ENCODE assay signal across 23 mouse cellular contexts in the genomic region with DNA sequence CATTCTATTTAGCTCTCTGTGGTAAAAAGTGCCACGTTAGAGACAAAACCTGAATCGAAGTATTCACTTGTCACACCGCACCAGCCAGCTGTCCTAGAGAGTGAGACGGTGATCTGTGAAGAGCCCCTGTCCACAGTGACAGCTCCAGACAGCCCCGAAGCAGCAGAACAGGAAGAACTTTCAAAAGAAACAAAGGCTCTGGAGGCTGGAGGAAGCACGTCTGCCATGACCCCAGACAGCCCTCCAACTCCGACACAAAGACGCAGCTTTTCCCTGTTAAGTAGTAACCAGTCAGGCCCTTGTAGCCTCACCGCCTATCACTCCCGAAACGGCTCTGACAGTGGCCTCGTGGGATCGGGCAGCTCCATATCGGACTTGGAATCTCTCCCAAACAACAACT. TPM values are rescaled to one million over a fixed set of nuclear protein-coding genes. Genes with fewer than 3 reads are reported as not detected.
A peak's percentile ranks its signal among the peaks of the same experiment; 100 is the strongest.
DNase-seq lines count a peak whose midpoint lies in the region; ATAC-seq and TF ChIP-seq lines count a peak whose summit lies in the region.
"Had no signal": no experiment of that assay in that cellular context is flagged by ENCODE, and none has a peak within 500 bp of the region (broad histone marks: within the 10 kb centered on the region; RNA-seq: fewer than 3 reads in every experiment).

No protein-coding gene starts in this region.

- DNase-seq in forebrain, postnatal 0 days: no peak
- DNase-seq in forebrain, embryonic 14.5 days (ENCODE audit: low spot score): no peak
- DNase-seq in liver, embryonic 13.5 days: no peak
- no peak for DNase-seq in liver, embryonic 11.5 days (ENCODE audit: low spot score)
- peak; percentile 32 for DNase-seq in embryo, embryonic 10.5 days (ENCODE audit: low spot score)
- no peak for DNase-seq in spleen, postnatal 10 days (ENCODE audit: low spot score in 2 of 2)
- DNase-seq: cerebellum, postnatal 14 days; heart, postnatal 10 days; kidney, adult 9 months; kidney, postnatal 36 days; layer of hippocampus, adult 9-11 months; right cerebral cortex, postnatal 14 days; thymus, postnatal 25 days had no signal

- H3K4me1 ChIP-seq in forebrain, postnatal 0 days (ENCODE audit: insufficient read depth): no peaks in the 10 kb centered on the region
- H3K4me1 ChIP-seq in forebrain, embryonic 14.5 days (ENCODE audit: control insufficient read depth, insufficient read depth, low read length): no peaks in the 10 kb centered on the region
- H3K4me1 ChIP-seq in liver, embryonic 13.5 days (replicated peaks): peaks cover 11% of the 10 kb centered on the region; the same call in 1 of the 2 replicates
- H3K4me1 ChIP-seq in liver, embryonic 11.5 days (replicated peaks; ENCODE audit: control insufficient read depth, insufficient read depth, low read length): no peaks in the 10 kb centered on the region
- 0 out of 2 replicates have a peak, but pooled peaks cover 2% of the 10 kb centered on the region for H3K4me1 ChIP-seq in midbrain, embryonic 13.5 days (replicated peaks)

- H3K4me3 ChIP-seq in forebrain, postnatal 0 days (ENCODE audit: low read depth, low read length): no peak overlapping the region
- H3K4me3 ChIP-seq in forebrain, embryonic 14.5 days (ENCODE audit: low read depth, low read length): no peak overlapping the region
- H3K4me3 ChIP-seq in liver, embryonic 13.5 days (replicated peaks): no peak overlapping the region
- H3K4me3 ChIP-seq in liver, embryonic 11.5 days (ENCODE audit: low read depth, low read length): no peak overlapping the region
- H3K4me3 ChIP-seq in midbrain, embryonic 13.5 days (replicated peaks): no peak overlapping the region

- H3K9me3 ChIP-seq in forebrain, postnatal 0 days (ENCODE audit: low read length): no peaks in the 10 kb centered on the region
- no peaks in the 10 kb centered on the region for H3K9me3 ChIP-seq in forebrain, embryonic 14.5 days (replicated peaks; ENCODE audit: control insufficient read depth, low read length)
- no peaks in the 10 kb centered on the region for H3K9me3 ChIP-seq in liver, embryonic 13.5 days (replicated peaks)
- H3K9me3 ChIP-seq in liver, embryonic 11.5 days (ENCODE audit: control insufficient read depth, low read length): no peaks in the 10 kb centered on the region
- no peaks in the 10 kb centered on the region for H3K9me3 ChIP-seq in midbrain, embryonic 13.5 days

- H3K36me3 ChIP-seq in forebrain, postnatal 0 days (ENCODE audit: insufficient read depth): no peaks in the 10 kb centered on the region
- peaks cover 13% of the 10 kb centered on the region; the same call in 1 of the 2 replicates for H3K36me3 ChIP-seq in forebrain, embryonic 14.5 days (ENCODE audit: control insufficient read depth, insufficient read depth, low read length)
- H3K36me3 ChIP-seq in liver, embryonic 13.5 days: peaks cover 55% of the 10 kb centered on the region
- peaks cover 21% of the 10 kb centered on the region for H3K36me3 ChIP-seq in liver, embryonic 11.5 days (ENCODE audit: control insufficient read depth, insufficient read depth, low read length)
- peaks cover 20% of the 10 kb centered on the region for H3K36me3 ChIP-seq in midbrain, embryonic 13.5 days

- H3K27ac ChIP-seq in forebrain, postnatal 0 days (ENCODE audit: low read depth, low read length): no peak overlapping the region
- H3K27ac ChIP-seq in forebrain, embryonic 14.5 days (ENCODE audit: low read depth, low read length): no peak overlapping the region
- H3K27ac ChIP-seq in liver, embryonic 13.5 days: no peak overlapping the region
- H3K27ac ChIP-seq in liver, embryonic 11.5 days (ENCODE audit: low read depth, low read length): no peak overlapping the region
- H3K27ac ChIP-seq in midbrain, embryonic 13.5 days: no peak overlapping the region
- H3K27ac ChIP-seq: liver, embryonic 14.5 days had no signal

- no peaks in the 10 kb centered on the region for H3K27me3 ChIP-seq in forebrain, postnatal 0 days (ENCODE audit: insufficient read depth, low read length)
- no peaks in the 10 kb centered on the region for H3K27me3 ChIP-seq in forebrain, embryonic 14.5 days (replicated peaks; ENCODE audit: control insufficient read depth, insufficient read depth, low read length)
- no peaks in the 10 kb centered on the region for H3K27me3 ChIP-seq in liver, embryonic 13.5 days
- no peaks in the 10 kb centered on the region for H3K27me3 ChIP-seq in liver, embryonic 11.5 days (replicated peaks; ENCODE audit: control insufficient read depth, insufficient read depth, low read length)
- H3K27me3 ChIP-seq in midbrain, embryonic 13.5 days: no peaks in the 10 kb centered on the region
- H3K27me3 ChIP-seq: CH12.LX had no signal

- no peak for TF ChIP-seq CTCF in forebrain, postnatal 0 days (IDR thresholded peaks at IDR 0.05; ENCODE audit: low read depth)

- ATAC-seq in forebrain, postnatal 0 days: peak; percentile 8; the same call in 1 of the 2 replicates
- ATAC-seq in forebrain, embryonic 14.5 days: no peak; the same call in 1 of the 2 replicates
- ATAC-seq in liver, embryonic 13.5 days (ENCODE audit: low read depth): 0 out of 2 replicates have a peak, but pooled peaks have one; percentile 10
- ATAC-seq in liver, embryonic 11.5 days (replicated peaks; ENCODE audit: low FRiP score): no peak
- ATAC-seq in midbrain, embryonic 13.5 days: 0 out of 2 replicates have a peak, but pooled peaks have one; percentile 40

- 48% methylated on average over 14 of the region's 14 CpGs for WGBS in forebrain, postnatal 0 days
- 65% methylated on average over 14 of the region's 14 CpGs for WGBS in forebrain, embryonic 14.5 days
- 76% methylated on average over 14 of the region's 14 CpGs for WGBS in liver, embryonic 13.5 days (ENCODE audit: insufficient replicate concordance)
- WGBS in liver, embryonic 11.5 days: 78% methylated on average over 14 of the region's 14 CpGs
- 38% methylated on average over 14 of the region's 14 CpGs for WGBS in midbrain, embryonic 13.5 days

- H3K4me2 ChIP-seq in forebrain, postnatal 0 days (ENCODE audit: low read depth): no peak overlapping the region
- H3K4me2 ChIP-seq in forebrain, embryonic 14.5 days (ENCODE audit: low read length): no peak overlapping the region
- H3K4me2 ChIP-seq in liver, embryonic 13.5 days: no peak overlapping the region
- H3K4me2 ChIP-seq in liver, embryonic 11.5 days: no peak overlapping the region
- H3K4me2 ChIP-seq in midbrain, embryonic 13.5 days (replicated peaks): no peak overlapping the region

- H3K9ac ChIP-seq in forebrain, postnatal 0 days: no peak overlapping the region
- H3K9ac ChIP-seq in forebrain, embryonic 14.5 days (ENCODE audit: low read length): no peak overlapping the region
- H3K9ac ChIP-seq in liver, embryonic 13.5 days: no peak overlapping the region
- no peak overlapping the region for H3K9ac ChIP-seq in liver, embryonic 11.5 days (ENCODE audit: low read depth, low read length)
- H3K9ac ChIP-seq in midbrain, embryonic 13.5 days (replicated peaks): no peak overlapping the region
- H3K9ac ChIP-seq: liver, embryonic 14.5 days had no signal

RNA-seq across cellular contexts. Expression of gene Il22ra2, which starts 12.7 kb away (rescaled TPM):
- not detected in 2 replicates for total RNA-seq in forebrain, postnatal 0 days (2014; rRNA removed)
- polyA plus RNA-seq in forebrain, postnatal 0 days (2015; fragmentation: Nextera tagmentation; extraction: Ambion mirVana): not detected in 2 replicates
- polyA plus RNA-seq in forebrain, embryonic 14.5 days (2014; fragmentation: Nextera tagmentation; extraction: Ambion mirVana): not detected in 2 replicates
- polyA plus RNA-seq in liver, embryonic 13.5 days (2015; fragmentation: Nextera tagmentation; extraction: Ambion mirVana): 0.05 TPM in 2 replicates
- polyA plus RNA-seq in liver, embryonic 11.5 days (2014; fragmentation: Nextera tagmentation; extraction: Ambion mirVana): not detected in 2 replicates
- not detected in 2 replicates for polyA plus RNA-seq in midbrain, embryonic 13.5 days (2015; fragmentation: Nextera tagmentation; extraction: Ambion mirVana)
- total RNA-seq: adrenal gland, adult 18-20 months; gastrocnemius, adult 18-20 months; heart, postnatal 10 days; left cerebral cortex, adult 8-10 months had no signal
- polyA plus RNA-seq: intestine, embryonic 14.5 days; limb, embryonic 11.5 days; neural tube, embryonic 11.5 days; stomach, embryonic 16.5 days had no signal

RNA-seq across cellular contexts. Expression of gene Ifngr1, which starts 17.4 kb away (rescaled TPM):
- total RNA-seq in forebrain, postnatal 0 days (2014; rRNA removed): 14.5 and 16.9 TPM in 2 replicates
- polyA plus RNA-seq in forebrain, postnatal 0 days (2015; fragmentation: Nextera tagmentation; extraction: Ambion mirVana): 17.7 and 21.9 TPM in 2 replicates
- polyA plus RNA-seq in forebrain, embryonic 14.5 days (2014; fragmentation: Nextera tagmentation; extraction: Ambion mirVana): 19.1 and 20.1 TPM in 2 replicates
- polyA plus RNA-seq in liver, embryonic 13.5 days (2015; fragmentation: Nextera tagmentation; extraction: Ambion mirVana): 40.0 and 43.8 TPM in 2 replicates
- 53.7 and 61.1 TPM in 2 replicates for polyA plus RNA-seq in liver, embryonic 11.5 days (2014; fragmentation: Nextera tagmentation; extraction: Ambion mirVana)
- 19.0 and 20.3 TPM in 2 replicates for polyA plus RNA-seq in midbrain, embryonic 13.5 days (2015; fragmentation: Nextera tagmentation; extraction: Ambion mirVana)

Comparison
In these comparisons a context has a peak if more than half of its experiments do, and no peak if none do; other contexts are left out.
1. ATAC-seq: peak in forebrain, postnatal 0 days (single experiment), liver, embryonic 13.5 days (single experiment) and midbrain, embryonic 13.5 days (single experiment); none in forebrain, embryonic 14.5 days (single experiment) and liver, embryonic 11.5 days (single experiment).